In genomic region chr2:156313153-156313552, GRCm38 (mm10) we compare ENCODE assay signal across 8 mouse cellular contexts. TPM values are rescaled to one million over a fixed set of nuclear protein-coding genes. Genes with fewer than 3 reads are reported as not detected.
DNase-seq lines count a peak whose midpoint lies in the region; ATAC-seq and TF ChIP-seq lines count a peak whose summit lies in the region.

No protein-coding gene starts in this region.

- peaks cover 11% of the 10 kb centered on the region for H3K4me1 ChIP-seq in heart, embryonic 13.5 days
- peaks cover 2% of the 10 kb centered on the region for H3K4me1 ChIP-seq in ES-Bruce4 (ENCODE audit: control insufficient read depth, insufficient read depth, low read length)
- no peaks in the 10 kb centered on the region for H3K4me1 ChIP-seq in forebrain, embryonic 14.5 days (ENCODE audit: control insufficient read depth, insufficient read depth, low read length)
- peaks cover 9% of the 10 kb centered on the region for H3K4me1 ChIP-seq in liver, embryonic 16.5 days (ENCODE audit: control insufficient read depth, low read depth, low read length)

- TF ChIP-seq POLR2A in ES-Bruce4 (IDR thresholded peaks at IDR 0.05; ENCODE audit: insufficient read depth, low read length), result no peak

- H3K9ac ChIP-seq in heart, embryonic 13.5 days, result peak overlapping the region; percentile 91
- H3K9ac ChIP-seq in ES-Bruce4 (ENCODE audit: low read depth, poor library complexity, severe bottlenecking), result peak overlapping the region; percentile 97
- H3K9ac ChIP-seq in forebrain, embryonic 14.5 days (ENCODE audit: low read length), result peak overlapping the region; percentile 92
- peak overlapping the region; percentile 94; the same call in 1 of the 2 replicates for H3K9ac ChIP-seq in liver, embryonic 16.5 days (ENCODE audit: low read depth, low read length)

- DNase-seq in heart, adult 9 months (ENCODE audit: low spot score in 2 of 2), result no peak
- DNase-seq in forebrain, embryonic 14.5 days (ENCODE audit: low spot score), result no peak
- DNase-seq in urinary bladder, adult 2 months (ENCODE audit: low spot score), result no peak
- DNase-seq in frontal cortex, postnatal 36 days (ENCODE audit: low spot score in 2 of 2), result no peak
- no peak for DNase-seq in cerebellum, adult 8-10 months

- TF ChIP-seq EP300 in ES-Bruce4 (IDR thresholded peaks at IDR 0.05; ENCODE audit: insufficient read depth, low read depth, low read length), result no peak

- TF ChIP-seq CTCF in ES-Bruce4 (IDR thresholded peaks at IDR 0.05; ENCODE audit: low read depth, low read length), result no peak

- peak overlapping the region; percentile 77 for H3K4me3 ChIP-seq in heart, embryonic 13.5 days
- peak overlapping the region; percentile 76 for H3K4me3 ChIP-seq in ES-Bruce4 (ENCODE audit: low read depth, low read length)
- peak overlapping the region; percentile 93 for H3K4me3 ChIP-seq in forebrain, embryonic 14.5 days (ENCODE audit: low read depth, low read length)
- H3K4me3 ChIP-seq in liver, embryonic 16.5 days (ENCODE audit: low read depth, low read length), result peak overlapping the region; percentile 94

- H3K36me3 ChIP-seq in heart, embryonic 13.5 days, result peaks cover 10% of the 10 kb centered on the region
- no peaks in the 10 kb centered on the region; the same call in none of the 2 replicates for H3K36me3 ChIP-seq in ES-Bruce4 (ENCODE audit: control insufficient read depth, insufficient read depth, low read length, poor library complexity, severe bottlenecking)
- H3K36me3 ChIP-seq in forebrain, embryonic 14.5 days (ENCODE audit: control insufficient read depth, insufficient read depth, low read length), result peaks cover 1% of the 10 kb centered on the region; the same call in 1 of the 2 replicates
- H3K36me3 ChIP-seq in liver, embryonic 16.5 days (ENCODE audit: control insufficient read depth, insufficient read depth), result peaks cover 2% of the 10 kb centered on the region; the same call in 1 of the 2 replicates

- WGBS in heart, embryonic 13.5 days, result 52% methylated on average over 3 of the region's 3 CpGs
- WGBS in forebrain, embryonic 14.5 days, result 48% methylated on average over 3 of the region's 3 CpGs
- WGBS in liver, embryonic 16.5 days (ENCODE audit: insufficient replicate concordance), result 45% methylated on average over 3 of the region's 3 CpGs

- H3K27ac ChIP-seq in heart, embryonic 13.5 days (replicated peaks), result peak overlapping the region; percentile 97; the same call in 1 of the 2 replicates
- peak overlapping the region; percentile 74 for H3K27ac ChIP-seq in ES-Bruce4 (ENCODE audit: insufficient read depth, low read length)
- peak overlapping the region; percentile 94; the same call in 1 of the 2 replicates for H3K27ac ChIP-seq in forebrain, embryonic 14.5 days (ENCODE audit: low read depth, low read length)
- H3K27ac ChIP-seq in liver, embryonic 16.5 days (ENCODE audit: low read length), result peak overlapping the region; percentile 97; the same call in 1 of the 2 replicates

- no peaks in the 10 kb centered on the region for H3K9me3 ChIP-seq in heart, embryonic 13.5 days
- peaks cover 7% of the 10 kb centered on the region; the same call in 1 of the 2 replicates for H3K9me3 ChIP-seq in ES-Bruce4 (replicated peaks; ENCODE audit: control insufficient read depth, insufficient read depth, low read length, poor library complexity, severe bottlenecking)
- H3K9me3 ChIP-seq in forebrain, embryonic 14.5 days (replicated peaks; ENCODE audit: control insufficient read depth, low read length), result no peaks in the 10 kb centered on the region
- 0 out of 2 replicates have a peak, but pooled peaks cover 2% of the 10 kb centered on the region for H3K9me3 ChIP-seq in liver, embryonic 16.5 days (replicated peaks; ENCODE audit: control insufficient read depth, low read length)

- no peaks in the 10 kb centered on the region for H3K27me3 ChIP-seq in heart, embryonic 13.5 days (replicated peaks)
- no peaks in the 10 kb centered on the region for H3K27me3 ChIP-seq in ES-Bruce4 (ENCODE audit: control insufficient read depth, insufficient read depth, low read length, poor library complexity, severe bottlenecking)
- no peaks in the 10 kb centered on the region for H3K27me3 ChIP-seq in forebrain, embryonic 14.5 days (replicated peaks; ENCODE audit: control insufficient read depth, insufficient read depth, low read length)
- H3K27me3 ChIP-seq in liver, embryonic 16.5 days (ENCODE audit: control insufficient read depth, insufficient read depth, low read depth, low read length), result no peaks in the 10 kb centered on the region

- H3K4me2 ChIP-seq in heart, embryonic 13.5 days, result peak overlapping the region; percentile 75
- H3K4me2 ChIP-seq in forebrain, embryonic 14.5 days (ENCODE audit: low read length), result peak overlapping the region; percentile 83
- H3K4me2 ChIP-seq in liver, embryonic 16.5 days (ENCODE audit: low read depth, low read length), result peak overlapping the region; percentile 89

- no peak for ATAC-seq in heart, embryonic 13.5 days (ENCODE audit: extremely low read depth, insufficient number of reproducible peaks, low FRiP score, low TSS enrichment)
- no peak for ATAC-seq in forebrain, embryonic 14.5 days
- ATAC-seq in liver, embryonic 16.5 days (ENCODE audit: low read depth), result no peak

RNA-seq across cellular contexts. Expression of gene Scand1, which starts 0.6 kb away (rescaled TPM):
- polyA plus RNA-seq in heart, embryonic 13.5 days (2015; fragmentation: Nextera tagmentation; extraction: Ambion mirVana), result 47.0 and 53.3 TPM in 2 replicates
- 20.1 and 20.5 TPM in 2 replicates for polyA plus RNA-seq in ES-Bruce4 (2011; ENCODE audit: insufficient read depth, insufficient read length, low read depth, missing spikeins)
- polyA plus RNA-seq in forebrain, embryonic 14.5 days (2014; fragmentation: Nextera tagmentation; extraction: Ambion mirVana), result 67.2 and 67.3 TPM in 2 replicates
- 20.7 and 21.4 TPM in 2 replicates for polyA plus RNA-seq in liver, embryonic 16.5 days (2015; fragmentation: Nextera tagmentation; extraction: Ambion mirVana)
- polyA plus RNA-seq in urinary bladder, adult 2 months (2012; rRNA removed), result 71.0 and 72.5 TPM in 2 replicates

RNA-seq across cellular contexts. Expression of gene Cnbd2, which starts 1.1 kb away (rescaled TPM):
- polyA plus RNA-seq in heart, embryonic 13.5 days (2015; fragmentation: Nextera tagmentation; extraction: Ambion mirVana), result 2.5 and 2.9 TPM in 2 replicates
- polyA plus RNA-seq in ES-Bruce4 (2011; ENCODE audit: insufficient read depth, insufficient read length, low read depth, missing spikeins), result 4.8 and 6.5 TPM in 2 replicates
- 4.8 and 4.9 TPM in 2 replicates for polyA plus RNA-seq in forebrain, embryonic 14.5 days (2014; fragmentation: Nextera tagmentation; extraction: Ambion mirVana)
- 1.6 and 1.9 TPM in 2 replicates for polyA plus RNA-seq in liver, embryonic 16.5 days (2015; fragmentation: Nextera tagmentation; extraction: Ambion mirVana)
- 3.4 and 4.5 TPM in 2 replicates for polyA plus RNA-seq in urinary bladder, adult 2 months (2012; rRNA removed)
